Comparison of ENCODE assay signal across 21 mouse cellular contexts in the genomic region with DNA sequence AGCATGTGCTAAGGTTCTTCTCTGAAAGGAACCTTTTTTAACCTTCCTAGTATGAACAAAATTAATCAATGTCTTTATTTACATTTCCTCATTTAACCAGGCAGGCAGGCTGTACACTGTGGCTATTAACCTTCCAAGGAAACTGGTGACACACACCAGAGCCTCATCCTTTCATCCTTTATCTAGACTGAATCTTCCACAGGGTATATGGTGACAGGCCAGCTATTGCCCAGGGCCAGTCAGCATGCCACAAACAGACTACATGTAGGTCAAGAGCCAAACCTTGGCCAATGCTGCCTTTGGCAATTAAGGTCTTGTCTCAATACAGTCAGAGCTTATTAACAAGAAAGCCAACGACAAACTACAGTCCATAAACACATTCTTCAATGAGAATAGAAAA. TPM values are rescaled to one million over a fixed set of nuclear protein-coding genes. Genes with fewer than 3 reads are reported as not detected.
DNase-seq lines count a peak whose midpoint lies in the region; TF ChIP-seq lines count a peak whose summit lies in the region.
"Had no signal": no experiment of that assay in that cellular context is flagged by ENCODE, and none has a peak within 500 bp of the region (broad histone marks: within the 10 kb centered on the region; RNA-seq: fewer than 3 reads in every experiment).

No protein-coding gene starts in this region.

- TF ChIP-seq CTCF in liver, adult 2 months (IDR thresholded peaks at IDR 0.05; ENCODE audit: low read depth, low read length): no peak

- H3K9ac ChIP-seq in liver, adult 2 months (ENCODE audit: low read depth, low read length): no peak overlapping the region
- H3K9ac ChIP-seq: embryonic facial prominence, embryonic 12.5 days; forebrain, embryonic 12.5 days; heart, embryonic 13.5 days; hindbrain, embryonic 12.5 days had no signal

- H3K27me3 ChIP-seq in liver, adult 2 months (ENCODE audit: control insufficient read depth, insufficient read depth, low read length): no peaks in the 10 kb centered on the region
- H3K27me3 ChIP-seq: embryonic facial prominence, embryonic 12.5 days; forebrain, embryonic 12.5 days; heart, embryonic 13.5 days; hindbrain, embryonic 12.5 days had no signal

- TF ChIP-seq POLR2A in liver, adult 2 months (IDR thresholded peaks at IDR 0.05; ENCODE audit: extremely low read depth, insufficient read depth, low read length): no peak

- H3K27ac ChIP-seq in liver, adult 2 months (replicated peaks; ENCODE audit: insufficient read depth, low read depth, low read length): peak overlapping the region; percentile 62
- H3K27ac ChIP-seq: embryonic facial prominence, embryonic 12.5 days; forebrain, embryonic 12.5 days; heart, embryonic 13.5 days; hindbrain, embryonic 12.5 days had no signal

- WGBS in liver, adult 2 months: 14% methylated on average over 1 of the region's 1 CpGs

- peaks cover 26% of the 10 kb centered on the region for H3K4me1 ChIP-seq in liver, adult 2 months (ENCODE audit: control insufficient read depth, insufficient read depth, low read length)
- H3K4me1 ChIP-seq: embryonic facial prominence, embryonic 12.5 days; forebrain, embryonic 12.5 days; heart, embryonic 13.5 days; hindbrain, embryonic 12.5 days had no signal

- peak; percentile 31 for DNase-seq in adrenal gland, adult 2 months
- no peak for DNase-seq in adrenal gland, adult 18-20 months (ENCODE audit: low spot score in 2 of 2)
- peak; percentile 77 for DNase-seq in liver, adult 2 months (ENCODE audit: extremely low read depth, low read depth, low spot score)
- DNase-seq in liver: no peak
- peak; percentile 59 for DNase-seq in MN1 (ENCODE audit: low spot score)
- peak; percentile 18 for DNase-seq in fat pad, adult 2 months (ENCODE audit: extremely low read depth, low read depth, low spot score)
- DNase-seq in gastrocnemius, adult 8-10 months (ENCODE audit: low spot score in 2 of 2): no peak
- DNase-seq in layer of hippocampus, postnatal 36 days: no peak
- DNase-seq: B cell, adult 2 months; cerebellum, adult 11-12 months; gastrocnemius, postnatal 25 days; heart, postnatal 4 days had no signal

- peaks cover 51% of the 10 kb centered on the region for H3K36me3 ChIP-seq in liver, adult 2 months (ENCODE audit: control insufficient read depth, insufficient read depth, low read length)

- no peak overlapping the region for H3K4me3 ChIP-seq in liver, adult 2 months (ENCODE audit: insufficient read depth, low read depth, low read length)
- H3K4me3 ChIP-seq: embryonic facial prominence, embryonic 12.5 days; forebrain, embryonic 12.5 days; heart, embryonic 13.5 days; hindbrain, embryonic 12.5 days had no signal

- no peaks in the 10 kb centered on the region for H3K79me2 ChIP-seq in liver, adult 2 months (ENCODE audit: control insufficient read depth, insufficient read depth, low read length)

RNA-seq across cellular contexts. Expression of gene Als2, which starts 35.5 kb away (rescaled TPM):
- total RNA-seq in adrenal gland, adult 2 months (2021): 10 to 100 TPM; 10.1 to 13.8 TPM
- 2.2 and 2.3 TPM in 2 replicates for polyA plus RNA-seq in adrenal gland, adult 2 months (2012; rRNA removed)
- 10 to 100 TPM in 1 of 2 experiments, 1 to 10 TPM in 1; 8.4 to 11.0 TPM for total RNA-seq in adrenal gland, adult 18-20 months (2021)
- 34.2 and 42.8 TPM in 2 replicates for total RNA-seq in liver, adult 2 months (2014; rRNA removed)
- 20.2 TPM in 2 replicates for polyA plus RNA-seq in liver, adult 2 months (2012; rRNA removed)
- 10 to 100 TPM; 16.5 to 18.5 (median 17.7) TPM for total RNA-seq in gastrocnemius, adult 8-10 months (2022)
- total RNA-seq in layer of hippocampus, postnatal 36 days (2021): 10 to 100 TPM; 47.9 to 55.4 TPM

RNA-seq across cellular contexts. Expression of gene Mpp4, which starts 38.4 kb away (rescaled TPM):
- under 1 TPM in 1 of 2 experiments, not detected in 1; 0.37 TPM for total RNA-seq in adrenal gland, adult 2 months (2021)
- 0.51 and 0.62 TPM in 2 replicates for polyA plus RNA-seq in adrenal gland, adult 2 months (2012; rRNA removed)
- total RNA-seq in adrenal gland, adult 18-20 months (2021): under 1 TPM; 0.17 to 0.38 TPM
- 2.3 and 4.0 TPM in 2 replicates for total RNA-seq in liver, adult 2 months (2014; rRNA removed)
- 5.5 and 7.6 TPM in 2 replicates for polyA plus RNA-seq in liver, adult 2 months (2012; rRNA removed)
- total RNA-seq in gastrocnemius, adult 8-10 months (2022): under 1 TPM in 2 of 4 experiments, not detected in 2; 0.11 to 0.13 TPM
- 1 to 10 TPM; 1.9 TPM for total RNA-seq in layer of hippocampus, postnatal 36 days (2021)
- polyA plus RNA-seq: CD4-positive, CD25-positive, alpha-beta regulatory T cell, adult 4 months; heart, postnatal 0 days had no signal

RNA-seq across cellular contexts. Expression of gene Cdk15, which starts 55.1 kb away (rescaled TPM):
- total RNA-seq in adrenal gland, adult 2 months (2021): not detected
- 0.11 TPM in 1 of 2 replicates, not detected in the other for polyA plus RNA-seq in adrenal gland, adult 2 months (2012; rRNA removed)
- total RNA-seq in adrenal gland, adult 18-20 months (2021): under 1 TPM in 1 of 2 experiments, not detected in 1; 0.33 TPM
- total RNA-seq in liver, adult 2 months (2014; rRNA removed): not detected in 2 replicates
- polyA plus RNA-seq in liver, adult 2 months (2012; rRNA removed): not detected in 2 replicates
- under 1 TPM in 1 of 4 experiments, not detected in 3; 0.22 TPM for total RNA-seq in gastrocnemius, adult 8-10 months (2022)
- under 1 TPM in 1 of 2 experiments, not detected in 1; 0.91 TPM for total RNA-seq in layer of hippocampus, postnatal 36 days (2021)
- total RNA-seq: G1E; granulocyte monocyte progenitor cell, adult 5-6 weeks; heart, postnatal 4 days had no signal
- polyA plus RNA-seq: CD4-positive, CD25-positive, alpha-beta regulatory T cell, adult 4 months; heart, embryonic 13.5 days; heart, postnatal 0 days; inflammation-experienced regulatory T-cells, adult 6 months had no signal

Comparison
In these comparisons a context has a peak if more than half of its experiments do, and no peak if none do; other contexts are left out.
1. DNase-seq: peak in adrenal gland, adult 2 months (single experiment), liver, adult 2 months (single experiment), MN1 (single experiment) and fat pad, adult 2 months (single experiment); none in adrenal gland, adult 18-20 months (0 of 2), liver (single experiment), gastrocnemius, adult 8-10 months (0 of 2) and layer of hippocampus, postnatal 36 days (0 of 2).